Mouse (Mus musculus) kidney, postnatal 0 days (tissue): ENCODE results near the gene Glipr2. TPM values are rescaled to one million over a fixed set of nuclear protein-coding genes. Genes with fewer than 3 reads are reported as not detected.

Experiments
- ATAC-seq: fragments of 200-750 bp; cut with Nextera tagmentation; replicated peaks from 2 replicates; pipeline ENCODE4 v1.8.0; 2017; ENCODE audit warnings: low read depth, moderate number of reproducible peaks, moderate TSS enrichment, moderate library complexity; ENCODE audit not compliant: low FRiP score
- DNase-seq: peaks from one replicate; pipeline ENCODE4 v3.0.0-alpha.2; 2016; ENCODE audit warnings: low spot score
- H3K27ac ChIP-seq: fragments of 300-500 bp; sonication (generic); 2 replicates; pipeline ENCODE4 v1.5.1; 2014; ENCODE audit warnings: mild to moderate bottlenecking
- H3K27me3 ChIP-seq: fragments of 300-500 bp; sonication (generic); 2 replicates; pipeline ENCODE4 v1.6.1; 2014; ENCODE audit warnings: low read length, mixed read lengths; ENCODE audit not compliant: insufficient read depth
- H3K36me3 ChIP-seq: fragments of 300-500 bp; sonication (generic); 2 replicates; pipeline ENCODE4 v1.6.1; 2014; ENCODE audit warnings: low read length, mixed read lengths; ENCODE audit not compliant: insufficient read depth
- H3K4me1 ChIP-seq: fragments of 300-500 bp; sonication (generic); replicated peaks from 2 replicates; pipeline ENCODE4 v1.6.1; 2014; ENCODE audit warnings: antibody characterized with exemption, low read length, mixed read lengths; ENCODE audit not compliant: insufficient read depth
- H3K4me2 ChIP-seq: fragments of 300-500 bp; sonication (generic); 2 replicates; pipeline ENCODE4 v1.6.1; 2014; ENCODE audit warnings: mild to moderate bottlenecking, low read length, moderate library complexity, mixed read lengths
- H3K4me3 ChIP-seq: fragments of 300-500 bp; sonication (generic); replicated peaks from 2 replicates; pipeline ENCODE4 v1.5.1; 2014; ENCODE audit warnings: low read depth, low read length
- H3K9ac ChIP-seq: fragments of 300-500 bp; sonication (generic); 2 replicates; pipeline ENCODE4 v1.6.1; 2014; ENCODE audit warnings: low read depth, low read length
- H3K9me3 ChIP-seq: fragments of 300-500 bp; sonication (generic); replicated peaks from 2 replicates; pipeline ENCODE4 v1.6.1; 2016; ENCODE audit warnings: low read length, inconsistent platforms, mixed read lengths
- CTCF ChIP-seq: IDR thresholded peaks from 2 replicates; pipeline ENCODE4 v1.5.1; 2016; ENCODE audit warnings: antibody characterized with exemption, low read depth, mild to moderate bottlenecking, moderate library complexity
- WGBS: fragments of 180-500 bp; shearing (Covaris S2); extraction: QIAGEN DNeasy Blood & Tissue Kit; methylation state at CpG from one replicate; pipeline ENCODE4 v1.1.7; 2014; 5-methylcytosine and 5-hydroxymethylcytosine counted together
- polyA plus RNA-seq: library from polyadenylated mRNA; unstranded; fragments of >200 nt; fragmentation: Nextera tagmentation; extraction: Ambion mirVana; gene quantifications from 2 replicates; pipeline ENCODE4 v1.2.1, GENCODE M21; 2015

Glipr2 gene
- polyA plus RNA-seq, 1 experiment from 2014 or later: 54.9 TPM

DNA sequence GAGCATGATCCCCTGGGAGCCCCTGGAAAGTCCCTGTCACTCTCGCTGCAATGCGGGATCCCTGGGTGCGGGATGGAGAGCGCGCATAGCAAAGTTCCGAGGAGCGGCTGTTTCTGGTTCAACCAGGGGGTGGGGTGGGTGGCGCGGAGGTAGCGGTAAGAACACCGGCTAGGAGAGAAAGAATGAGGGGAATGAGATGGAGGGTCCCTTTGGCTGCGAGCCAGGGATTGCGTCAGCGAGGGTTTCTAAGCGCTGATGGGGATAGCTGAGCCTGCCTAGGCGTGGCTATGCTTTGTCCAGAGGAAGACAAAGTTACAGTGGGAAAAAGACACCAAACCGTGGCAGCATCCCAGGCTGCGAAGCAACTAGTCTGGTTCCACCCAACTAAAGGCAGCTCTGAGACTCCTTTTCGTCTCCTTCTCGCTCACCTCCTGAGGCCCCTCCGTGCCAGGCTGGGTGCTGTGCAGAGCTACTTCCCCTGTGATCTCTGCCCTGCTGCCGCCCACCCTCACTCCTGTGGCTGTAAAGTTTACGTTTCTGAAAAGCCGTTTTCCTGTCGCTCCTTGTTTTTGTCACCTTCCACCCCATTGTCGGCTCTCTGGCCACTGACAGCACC is 753 bp downstream of the Glipr2 start:
- Histone ChIP-seq H3K9ac (peak overlapping the region; percentile 61), H3K36me3 (no peaks in the 10 kb centered on the region), H3K4me1 (0 out of 2 replicates have a peak, but pooled peaks cover 9% of the 10 kb centered on the region), H3K4me3 (peak overlapping the region; percentile 57), H3K27ac (peak overlapping the region; percentile 20), H3K9me3 (no peaks in the 10 kb centered on the region), H3K4me2 (peak overlapping the region; percentile 93), H3K27me3 (no peaks in the 10 kb centered on the region)
- under 1% methylated on average over 26 of the region's 26 CpGs for WGBS
- TF ChIP-seq CTCF: no peak
- ATAC-seq: peak; percentile 52; the same call in 1 of the 2 replicates
- DNase-seq: peak; percentile 79

DNA sequence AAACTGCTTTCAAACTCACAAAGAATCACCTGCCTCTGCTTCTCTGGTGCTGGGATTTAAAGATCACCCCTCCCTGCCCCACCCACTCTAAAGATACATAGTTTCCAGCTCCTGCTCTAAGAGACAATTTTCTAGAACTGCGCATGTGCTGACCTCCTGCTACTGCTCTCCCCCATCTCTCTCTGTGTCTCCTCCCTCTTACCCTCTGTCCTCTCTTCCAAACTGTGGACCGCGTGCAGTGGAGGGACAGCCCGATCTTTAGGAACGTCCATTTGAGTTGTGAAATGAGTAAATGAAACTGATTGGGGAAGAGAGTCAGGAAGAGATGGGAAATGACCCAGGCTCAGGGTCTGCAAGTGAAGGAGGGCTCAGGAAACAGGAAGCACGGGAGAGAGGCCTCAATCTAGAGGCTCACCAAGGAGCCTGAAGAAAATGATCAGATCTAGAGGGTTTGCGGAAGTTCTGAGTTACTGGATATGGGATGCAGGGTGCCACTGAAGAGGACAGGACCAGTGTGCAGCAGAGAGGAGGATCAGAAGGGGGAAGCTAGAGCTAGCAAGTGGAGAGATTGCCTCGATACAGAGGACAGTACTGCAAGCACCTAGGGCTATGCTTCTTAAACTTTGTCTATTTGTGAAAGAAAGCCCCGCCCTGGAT is 2.5 kb downstream of the Glipr2 start:
- Histone ChIP-seq H3K27ac (no peak overlapping the region), H3K27me3 (no peaks in the 10 kb centered on the region), H3K4me3 (no peak overlapping the region), H3K4me2 (peak overlapping the region; percentile 93), H3K36me3 (no peaks in the 10 kb centered on the region), H3K4me1 (0 out of 2 replicates have a peak, but pooled peaks cover 13% of the 10 kb centered on the region), H3K9ac (no peak overlapping the region), H3K9me3 (no peaks in the 10 kb centered on the region)
- WGBS: 47% methylated on average over 9 of the region's 9 CpGs
- DNase-seq (peak; percentile 64), ATAC-seq (no peak)
- TF ChIP-seq CTCF: no peak

DNA sequence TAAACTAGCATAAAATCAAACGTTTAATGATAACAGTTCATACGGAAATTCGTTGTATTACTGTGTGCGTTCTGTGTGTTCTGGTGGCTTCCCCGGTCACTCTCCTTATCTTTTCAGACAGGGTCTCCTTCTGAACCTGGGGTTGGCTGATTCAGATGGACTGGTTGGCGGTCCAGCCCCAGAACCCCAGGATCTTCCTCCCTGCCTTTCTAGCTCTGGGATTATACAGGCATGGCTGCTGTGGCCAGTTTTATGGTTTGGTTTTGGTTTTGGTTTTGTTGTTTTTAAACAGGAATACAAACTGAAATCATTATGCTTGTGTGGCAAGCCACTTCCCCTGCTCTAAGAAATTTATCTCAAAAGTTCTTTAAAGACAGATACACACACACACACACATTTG is 3.0 kb downstream of the Glipr2 start:
- Histone ChIP-seq H3K4me3 (no peak overlapping the region), H3K36me3 (no peaks in the 10 kb centered on the region), H3K27ac (no peak overlapping the region), H3K27me3 (no peaks in the 10 kb centered on the region), H3K4me2 (no peak overlapping the region), H3K9ac (no peak overlapping the region), H3K4me1 (peaks cover 17% of the 10 kb centered on the region), H3K9me3 (no peaks in the 10 kb centered on the region)
- DNase-seq (no peak), ATAC-seq (no peak)
- TF ChIP-seq CTCF: no peak
- 85% methylated on average over 6 of the region's 6 CpGs for WGBS

DNA sequence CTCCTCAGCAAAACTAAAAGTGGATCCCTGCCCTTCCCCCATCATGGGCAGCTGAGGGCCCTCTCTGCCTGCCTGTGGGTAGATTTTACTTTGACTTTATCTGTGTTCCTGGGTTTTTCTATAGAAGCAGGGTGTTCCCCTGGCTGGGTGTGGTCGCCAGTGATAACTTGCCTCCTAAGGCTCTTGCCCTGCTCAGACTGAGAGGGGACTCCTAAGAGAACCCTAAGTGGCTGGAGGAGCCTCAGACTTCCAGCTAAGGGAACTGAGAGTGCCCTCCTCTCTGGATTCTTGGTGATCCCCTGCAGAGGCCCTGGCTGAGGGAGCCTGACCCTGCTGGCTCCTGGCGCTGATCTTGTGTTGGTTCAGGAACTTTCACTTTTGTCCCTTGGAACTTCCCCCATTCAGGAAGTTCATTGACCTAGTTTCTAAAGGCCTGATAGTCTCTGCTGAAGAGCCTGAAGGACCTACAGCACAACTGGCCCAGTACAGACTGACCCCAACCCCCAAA is 7.2 kb downstream of the Glipr2 start:
- H3K4me3 ChIP-seq: no peak overlapping the region
- no peaks in the 10 kb centered on the region for H3K27me3 ChIP-seq
- no peak overlapping the region for H3K27ac ChIP-seq
- WGBS: 46% methylated on average over 2 of the region's 2 CpGs
- 0 out of 2 replicates have a peak overlapping the region, but pooled peaks have one; percentile 31 for H3K9ac ChIP-seq
- no peak overlapping the region for H3K4me2 ChIP-seq
- H3K4me1 ChIP-seq: peaks cover 25% of the 10 kb centered on the region
- TF ChIP-seq CTCF: no peak
- ATAC-seq (no peak), DNase-seq (peak; percentile 23)
- H3K36me3 ChIP-seq: no peaks in the 10 kb centered on the region
- H3K9me3 ChIP-seq: no peaks in the 10 kb centered on the region

DNA sequence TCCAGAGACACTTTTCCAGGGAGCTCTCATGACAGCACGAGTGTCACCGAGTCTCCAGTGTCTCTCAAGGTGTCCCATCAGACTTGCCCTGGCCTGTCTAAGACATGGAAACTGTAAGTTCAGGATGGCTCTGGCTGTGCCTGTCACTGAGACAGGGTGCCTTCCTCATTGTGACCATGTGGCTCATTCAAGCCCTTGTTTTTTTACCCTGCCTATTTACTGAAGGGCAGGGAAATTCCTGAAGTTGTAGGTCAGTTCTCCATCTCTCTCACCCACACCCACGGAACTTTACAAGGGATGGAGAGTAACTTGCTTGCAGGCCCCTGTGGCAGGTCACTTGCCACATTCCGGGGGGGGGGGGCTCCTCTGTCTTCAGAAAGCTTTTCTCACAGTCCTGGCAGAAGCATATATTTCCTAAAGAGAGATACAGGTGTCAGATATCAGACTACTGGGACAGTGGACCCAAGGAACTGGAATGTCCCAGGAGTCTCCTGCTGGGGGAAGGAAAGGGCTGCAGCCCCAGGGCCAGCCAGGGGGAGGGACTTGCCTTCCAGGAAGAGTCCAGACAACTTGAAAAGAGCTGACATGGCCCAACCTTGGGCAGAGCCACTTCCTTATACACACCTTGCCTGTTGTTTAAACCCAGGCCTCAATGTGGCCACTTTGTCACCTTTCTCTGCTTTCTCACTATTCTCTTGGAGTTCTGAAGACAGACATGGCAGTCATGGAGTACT is 7.9 kb downstream of the Glipr2 start:
- no peak overlapping the region for H3K4me2 ChIP-seq
- H3K9ac ChIP-seq: no peak overlapping the region
- H3K36me3 ChIP-seq: no peaks in the 10 kb centered on the region
- H3K27me3 ChIP-seq: no peaks in the 10 kb centered on the region
- H3K4me3 ChIP-seq: no peak overlapping the region
- WGBS: 32% methylated on average over 4 of the region's 4 CpGs
- no peak for TF ChIP-seq CTCF
- H3K27ac ChIP-seq: peak overlapping the region; percentile 20; the same call in 1 of the 2 replicates
- no peaks in the 10 kb centered on the region for H3K9me3 ChIP-seq
- peaks cover 27% of the 10 kb centered on the region for H3K4me1 ChIP-seq
- ATAC-seq: no peak; the same call in 1 of the 2 replicates
- DNase-seq: peak; percentile 31

DNA sequence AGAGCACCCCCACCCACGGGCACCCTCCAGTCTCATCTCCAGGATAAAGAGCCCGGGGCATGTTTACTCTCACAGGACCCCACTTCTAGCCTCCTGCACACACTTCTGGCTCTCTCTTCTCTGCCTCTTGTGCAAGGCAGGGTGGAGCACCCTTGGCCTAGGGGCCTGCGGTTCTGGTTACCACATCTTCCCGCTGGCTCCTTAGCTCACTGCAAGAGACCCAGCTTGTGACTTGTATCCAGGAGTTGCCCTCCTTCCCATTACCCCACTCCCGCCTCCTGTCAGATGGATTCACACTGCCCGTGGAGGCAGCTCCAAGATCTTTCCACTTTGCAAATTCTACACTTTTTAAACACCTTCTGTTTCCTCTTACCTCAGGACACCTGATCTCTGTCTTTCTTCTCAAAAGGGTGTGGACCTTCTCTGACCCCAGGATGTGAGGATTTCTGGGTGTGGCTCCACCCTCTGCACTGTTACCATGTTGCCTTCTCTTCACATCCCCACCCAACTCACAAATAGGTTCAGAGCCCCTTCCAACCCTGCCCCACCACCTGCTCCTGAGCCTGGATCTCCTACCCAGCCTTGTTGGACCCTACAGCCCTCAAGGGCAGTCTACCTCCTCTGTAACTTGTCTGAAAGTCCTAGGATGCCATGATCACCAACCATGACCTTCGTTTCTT is 8.8 kb downstream of the Glipr2 start:
- Histone ChIP-seq H3K9me3 (no peaks in the 10 kb centered on the region), H3K27me3 (no peaks in the 10 kb centered on the region), H3K9ac (no peak overlapping the region), H3K36me3 (no peaks in the 10 kb centered on the region), H3K27ac (no peak overlapping the region), H3K4me3 (no peak overlapping the region), H3K4me2 (no peak overlapping the region), H3K4me1 (peaks cover 27% of the 10 kb centered on the region)
- TF ChIP-seq CTCF: no peak
- DNase-seq: no peak
- WGBS: 86% methylated on average over 7 of the region's 7 CpGs
- no peak for ATAC-seq
